Mouse (Mus musculus) small intestine, adult 2 months (tissue): ENCODE results near the gene Cx3cl1.

Experiments used
- CTCF ChIP-seq: fragments of 200-500 bp; IDR thresholded peaks from 2 replicates; pipeline ENCODE4 v1.5.1; 2012; ENCODE audit warnings: low read depth, mild to moderate bottlenecking, control low read depth, inconsistent platforms, low read length, moderate library complexity, mixed read lengths; ENCODE audit not compliant: insufficient replicate concordance, insufficient read length; ENCODE audit errors: extremely low read depth
- POLR2A ChIP-seq: fragments of 200-500 bp; IDR thresholded peaks from 2 replicates; pipeline ENCODE4 v1.6.1; 2012; ENCODE audit warnings: low read depth, mild to moderate bottlenecking, control low read depth, inconsistent platforms, low read length, moderate library complexity

DNA sequence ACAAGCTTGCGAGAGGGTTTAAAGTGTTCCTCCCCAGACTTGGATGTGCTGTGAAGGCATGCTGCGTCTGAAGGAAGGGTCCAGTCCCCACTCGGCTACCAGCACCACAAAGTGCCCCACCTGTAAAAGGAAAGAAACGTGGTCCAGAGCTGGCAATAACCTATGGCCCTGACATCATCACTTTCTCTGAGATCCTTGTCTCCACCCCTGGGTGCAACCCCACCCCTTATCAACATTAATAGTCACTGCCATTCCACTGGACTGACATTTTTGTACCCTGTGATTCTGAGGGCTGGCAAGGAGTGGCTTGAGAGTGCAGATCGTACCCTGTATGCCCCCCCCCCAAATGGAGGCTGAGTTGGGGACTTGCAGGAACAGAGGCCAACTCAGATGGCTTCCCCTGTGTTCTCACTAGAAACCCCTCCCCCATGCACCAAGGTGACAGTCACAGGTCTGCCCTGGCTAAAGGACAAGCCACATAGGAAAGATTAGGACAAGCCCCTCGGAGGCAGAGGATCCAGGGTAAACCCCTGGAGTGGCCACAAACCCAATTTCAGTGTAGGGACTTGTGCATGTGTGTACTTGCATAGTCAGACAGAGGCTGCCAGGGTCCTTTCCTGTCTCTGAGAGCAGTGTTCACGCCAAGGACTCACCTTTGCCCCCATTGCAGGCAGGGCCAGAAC lies 9.5 kb downstream of the Cx3cl1 start:
- TF ChIP-seq POLR2A: no peak
- no peak for TF ChIP-seq CTCF
